Mouse (Mus musculus): ENCODE data around the gene Llgl2.

Gene Llgl2

DNA sequence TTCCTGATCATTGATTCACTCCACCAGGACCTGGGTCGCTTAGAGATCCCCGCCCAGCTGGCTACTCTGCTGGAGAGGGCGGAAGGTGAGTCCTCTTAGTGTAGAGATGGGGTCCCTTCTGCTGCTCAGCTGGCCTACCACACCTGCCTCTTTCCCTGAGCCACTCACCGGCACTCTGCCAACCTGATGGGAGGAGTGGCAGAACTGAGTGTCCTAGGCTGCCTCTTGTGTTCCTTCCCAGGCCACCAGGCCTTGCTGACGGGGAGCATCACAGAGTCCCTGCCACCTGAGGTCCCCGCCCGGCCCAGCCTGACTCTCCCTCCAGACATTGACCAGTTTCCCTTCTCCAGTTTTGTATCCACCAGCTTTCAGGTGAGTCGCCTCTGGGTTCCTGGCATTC, 54.2 kb downstream of the Llgl2 start:
- no peak for DNase-seq (ENCODE audit: low spot score)

DNA sequence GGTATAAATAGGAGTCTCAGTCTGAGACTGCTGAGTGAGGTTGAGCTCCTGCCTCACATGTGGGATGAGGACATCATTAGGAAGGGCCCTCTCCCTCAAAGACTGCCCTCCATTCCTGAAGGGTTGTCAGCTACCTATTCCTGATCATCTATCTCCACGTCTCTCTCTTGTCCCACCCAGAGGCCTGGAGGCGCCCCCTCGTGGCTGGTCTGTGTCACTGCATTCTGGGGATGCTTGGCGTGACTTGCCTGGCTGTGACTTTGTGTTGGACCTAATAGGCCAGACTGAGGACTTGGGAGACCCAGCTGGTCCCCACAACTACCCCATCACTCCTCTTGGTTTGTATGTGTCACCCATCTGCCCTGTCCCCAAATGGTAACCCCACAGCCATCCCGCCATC, 57.2 kb downstream of the Llgl2 start:
- peak; percentile 49 for DNase-seq (ENCODE audit: low spot score)

DNA sequence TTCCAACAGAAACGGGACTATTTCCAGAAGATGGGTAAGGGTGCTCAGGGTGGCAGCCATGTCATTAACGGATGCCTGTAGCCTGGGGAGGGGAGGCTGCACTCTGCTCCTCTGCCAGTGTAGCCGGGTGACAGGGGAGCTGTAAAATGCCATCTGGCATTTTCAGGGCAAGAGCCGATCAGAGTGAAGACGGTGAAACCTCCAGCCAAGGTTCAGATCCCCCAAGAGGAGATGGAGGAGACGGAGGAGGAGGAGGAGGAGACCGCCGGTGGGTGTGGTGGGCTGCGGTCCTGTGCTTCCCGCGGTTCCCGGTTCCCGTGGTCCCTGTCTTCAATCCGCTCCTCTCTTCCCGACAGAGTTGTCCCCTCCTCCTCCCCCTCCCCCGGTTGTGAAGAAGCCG, 59.4 kb downstream of the Llgl2 start:
- no peak for DNase-seq (ENCODE audit: low spot score)

DNA sequence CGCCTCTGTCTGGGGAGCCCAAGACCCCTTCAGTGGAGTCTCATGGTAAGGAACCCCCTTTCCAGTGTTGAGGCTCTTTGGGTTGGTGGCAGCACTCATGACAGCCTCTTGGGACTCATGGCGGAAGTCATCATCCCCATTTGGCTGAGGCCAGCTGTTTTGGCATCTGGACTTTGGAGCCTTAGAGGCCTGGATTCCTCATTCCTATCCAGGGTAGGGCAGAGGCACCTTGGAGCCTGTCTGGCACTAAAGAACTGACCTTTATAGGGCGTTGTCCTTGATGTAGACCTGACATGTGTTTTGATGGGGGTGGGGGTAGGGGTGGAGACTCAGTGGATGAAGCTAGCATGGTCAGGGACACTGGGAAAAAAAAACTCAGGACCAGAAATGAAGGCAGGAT, 60.5 kb downstream of the Llgl2 start:
- DNase-seq (ENCODE audit: low spot score): no peak

DNA sequence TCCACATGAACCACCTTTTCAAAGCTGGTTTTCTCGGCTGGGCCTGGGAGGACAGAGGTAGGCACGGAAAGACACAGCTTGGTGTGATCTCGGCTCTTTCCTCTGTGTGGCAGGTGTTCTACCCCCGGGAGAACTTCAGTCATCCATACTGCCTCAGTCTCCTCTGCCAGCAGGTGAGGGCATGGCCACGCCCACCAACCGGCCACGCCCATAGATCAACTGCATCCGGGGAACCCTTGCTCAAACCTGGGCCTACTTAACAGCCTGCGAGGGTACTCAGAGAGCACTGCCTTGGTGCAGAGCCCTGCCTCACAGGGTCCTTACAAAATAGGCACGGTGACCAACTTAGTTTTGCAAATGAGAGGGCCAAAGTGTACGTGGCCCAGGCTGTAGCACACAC, 61.4 kb downstream of the Llgl2 start:
- no peak for DNase-seq (ENCODE audit: low spot score)

GRCm38 (mm10) chr11:115886446-115886845, 62.6 kb downstream of the Llgl2 start:
- no peak for DNase-seq (ENCODE audit: low spot score)

DNA sequence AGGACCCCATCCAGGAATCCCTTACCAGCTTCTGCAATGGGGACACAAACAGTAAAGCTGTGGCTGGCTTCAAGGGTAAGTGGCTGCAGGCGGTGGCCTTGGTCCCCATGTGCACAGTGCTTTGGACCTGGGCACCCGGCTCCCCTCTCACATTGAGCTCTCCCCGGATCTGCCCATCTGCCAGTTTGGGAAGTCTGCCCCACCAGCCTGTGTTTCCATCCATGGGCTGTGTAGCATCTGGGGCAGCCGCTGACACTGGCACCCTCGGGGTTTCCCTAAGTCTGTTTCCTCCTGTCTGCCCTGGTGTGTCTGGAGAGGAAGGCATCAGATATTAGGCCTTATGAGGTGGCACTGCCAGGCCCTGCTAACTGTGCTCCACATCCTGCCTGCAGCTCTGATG, 64.2 kb downstream of the Llgl2 start:
- no peak for DNase-seq (ENCODE audit: low spot score)

DNA sequence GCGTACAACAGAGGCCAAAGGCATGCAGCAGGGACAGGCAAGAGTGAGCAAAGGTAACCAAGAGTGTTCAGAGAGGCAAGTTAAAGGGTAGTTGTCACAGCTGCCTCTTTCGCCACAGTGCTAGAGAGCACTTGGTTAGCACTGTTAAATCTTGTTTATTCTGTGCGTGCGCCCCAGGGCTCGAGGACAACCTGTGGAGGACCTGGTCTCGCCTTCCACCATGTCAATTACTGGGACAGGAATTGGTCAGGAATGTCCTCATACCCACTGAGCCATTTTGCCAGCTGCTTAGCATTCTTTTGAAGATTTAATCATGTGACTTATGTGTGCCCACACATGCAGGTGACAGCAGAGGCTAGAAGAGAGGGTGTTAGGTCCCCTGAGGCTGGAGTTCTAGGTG, 65.3 kb downstream of the Llgl2 start:
- no peak for DNase-seq (ENCODE audit: low spot score)

DNA sequence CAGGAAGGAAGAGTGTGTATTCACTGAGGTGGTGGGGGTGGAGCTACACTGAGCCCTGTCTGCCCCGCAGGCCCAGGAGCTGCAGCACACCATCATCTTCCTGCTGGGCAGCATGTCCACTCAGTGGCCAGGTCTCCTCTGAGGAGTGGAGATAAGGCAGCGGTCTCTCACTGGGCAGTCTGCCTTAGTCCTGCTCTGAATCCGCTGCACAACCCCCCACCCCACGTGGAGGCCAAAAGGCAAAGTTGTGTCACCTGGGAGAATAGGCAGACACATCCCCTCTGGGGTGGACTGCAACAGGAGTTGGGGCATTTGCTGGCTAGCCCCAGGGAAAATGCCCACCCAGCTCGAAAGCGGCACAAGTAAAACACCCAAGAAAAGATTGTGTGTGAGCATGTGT, 68.4 kb downstream of the Llgl2 start:
- DNase-seq (ENCODE audit: low spot score): no peak

DNA sequence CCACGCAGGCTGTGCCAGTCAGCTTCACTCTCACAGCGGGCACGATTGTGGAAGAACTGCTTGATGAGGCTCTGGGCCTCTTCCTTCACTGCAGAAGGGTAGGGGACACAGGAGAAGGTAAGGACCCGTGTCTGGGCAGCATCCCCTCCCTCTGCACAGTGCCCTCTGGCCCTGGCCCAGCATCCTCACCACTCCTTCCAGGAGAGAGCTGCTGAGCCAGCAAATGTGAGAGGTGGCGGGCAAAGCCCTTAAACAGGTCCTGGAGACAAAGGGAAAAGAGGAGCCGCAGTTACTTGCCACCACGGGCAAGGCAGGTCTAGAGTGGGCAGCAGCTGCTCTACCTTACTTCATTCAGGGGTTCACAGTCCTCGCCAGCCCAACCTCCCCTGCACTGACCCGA, 69.2 kb downstream of the Llgl2 start:
- DNase-seq (ENCODE audit: low spot score): no peak

GRCm38 (mm10) chr11:115894755-115895520, 71.1 kb downstream of the Llgl2 start:
- no peak for DNase-seq (ENCODE audit: low spot score)

- no peak for DNase-seq (ENCODE audit: low spot score)
Observed at GRCm38 (mm10) chr11:115898446-115898845, 74.6 kb downstream of the Llgl2 start.

DNA sequence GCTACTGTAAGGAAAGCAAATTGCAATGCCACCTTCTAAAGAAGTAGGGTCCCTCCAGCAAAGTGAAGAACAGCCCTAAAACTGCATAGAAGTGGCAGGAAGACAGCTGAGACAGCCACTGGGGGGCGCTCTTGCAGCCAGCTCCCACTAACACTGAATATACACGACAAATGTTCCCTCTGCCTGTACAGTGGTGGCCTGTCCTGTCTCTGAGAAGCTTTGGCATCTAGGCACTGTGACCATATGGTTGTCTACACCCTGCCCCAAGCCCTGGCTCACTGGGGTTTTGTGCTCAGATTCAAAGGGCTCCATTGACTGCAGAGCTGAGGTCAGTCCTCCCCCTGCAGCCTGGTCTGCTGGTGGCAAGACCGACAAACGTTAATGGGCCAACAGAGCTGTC, 75.0 kb downstream of the Llgl2 start:
- DNase-seq (ENCODE audit: low spot score): peak; percentile 69

- no peak for DNase-seq (ENCODE audit: low spot score)
Observed at GRCm38 (mm10) chr11:115899486-115900266, 75.8 kb downstream of the Llgl2 start, which contains the start of gene Smim5. Gene Smim5, plus strand, starts transcription at chr11:115899966.

GRCm38 (mm10) chr11:115900561-115901337, 76.9 kb downstream of the Llgl2 start:
- DNase-seq (ENCODE audit: low spot score): no peak

GRCm38 (mm10) chr11:115901338-115902161, 77.7 kb downstream of the Llgl2 start:
- peak; percentile 40 for DNase-seq (ENCODE audit: low spot score)

- DNase-seq (ENCODE audit: low spot score): no peak
Observed at GRCm38 (mm10) chr11:115902177-115902576, 78.3 kb downstream of the Llgl2 start.

- no peak for DNase-seq (ENCODE audit: low spot score)
Observed at GRCm38 (mm10) chr11:115902831-115903230, 79.0 kb downstream of the Llgl2 start.

DNA sequence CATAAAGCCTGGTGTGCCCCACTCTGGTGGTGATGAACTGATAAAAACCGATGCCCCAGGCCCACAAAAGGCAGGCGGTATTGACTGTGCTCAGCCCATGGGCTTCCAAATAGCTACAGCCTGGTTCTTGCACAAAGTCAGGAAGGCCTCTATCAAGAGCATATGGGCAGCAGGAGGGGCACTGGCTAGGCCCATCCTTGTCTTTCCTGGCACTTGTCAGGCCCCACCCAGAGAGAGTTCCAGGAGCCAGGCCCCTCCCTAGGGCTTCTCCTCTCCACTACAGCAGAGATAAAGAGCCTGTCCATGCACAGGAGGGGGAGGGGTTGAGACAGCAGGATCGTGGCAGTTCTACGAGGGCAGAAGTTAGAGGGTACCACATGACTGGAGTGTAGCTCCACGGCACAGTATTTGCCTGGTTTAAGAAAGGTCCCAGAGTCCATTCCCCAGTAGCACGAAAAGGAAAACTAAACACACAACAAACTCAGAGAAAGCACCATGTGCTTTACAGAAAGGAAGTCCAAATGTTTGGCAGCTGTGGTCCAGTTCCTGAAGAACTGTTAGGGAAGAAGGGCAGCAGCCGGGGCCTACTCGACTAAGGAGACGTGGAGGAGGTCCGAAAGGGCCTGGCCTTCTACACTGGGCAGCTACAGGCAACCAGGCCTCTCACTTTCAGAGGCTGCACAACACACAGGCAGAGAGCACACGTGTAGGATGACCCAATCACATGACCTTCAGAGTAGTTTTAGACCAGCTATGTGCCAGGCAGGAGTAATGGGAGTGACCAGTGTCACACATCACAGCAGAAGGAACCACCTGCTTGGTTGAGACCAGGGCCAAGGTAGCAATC, 79.8 kb downstream of the Llgl2 start:
- DNase-seq (ENCODE audit: low spot score): peak; percentile 42

- DNase-seq (ENCODE audit: low spot score): no peak
Observed at GRCm38 (mm10) chr11:115904231-115904955, 80.5 kb downstream of the Llgl2 start.
